Comparison of ENCODE assay signal across 11 mouse cellular contexts in the genomic region with DNA sequence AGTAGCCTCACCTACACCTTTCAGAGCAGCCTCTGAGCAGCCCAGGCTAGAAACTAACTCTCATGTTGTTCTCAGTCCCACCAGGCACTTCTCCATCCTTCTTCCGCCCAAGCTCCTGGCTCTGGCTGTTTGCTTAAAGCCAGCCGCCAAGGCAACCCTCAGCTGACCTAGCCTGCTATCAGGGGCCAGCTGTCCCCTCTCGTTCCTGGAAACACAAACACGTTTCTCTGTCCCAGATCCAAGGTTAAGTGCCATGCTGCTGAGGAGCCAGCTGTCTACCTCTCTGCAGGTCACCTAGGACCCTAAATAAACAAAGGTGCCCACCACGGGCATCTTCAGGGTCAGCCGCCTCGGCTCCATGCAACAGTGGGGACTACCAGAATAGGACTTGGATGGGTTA. TPM values are rescaled to one million over a fixed set of nuclear protein-coding genes. Genes with fewer than 3 reads are reported as not detected.
A peak's percentile ranks its signal among the peaks of the same experiment; 100 is the strongest.
DNase-seq lines count a peak whose midpoint lies in the region; ATAC-seq and TF ChIP-seq lines count a peak whose summit lies in the region.
"Had no signal": no experiment of that assay in that cellular context is flagged by ENCODE, and none has a peak within 500 bp of the region (broad histone marks: within the 10 kb centered on the region; RNA-seq: fewer than 3 reads in every experiment).

No protein-coding gene starts in this region.

- H3K4me3 ChIP-seq in stomach, postnatal 0 days (ENCODE audit: low read depth, low read length): no peak overlapping the region
- H3K4me3 ChIP-seq: layer of hippocampus, adult 2 months; limb, embryonic 15.5 days had no signal

- DNase-seq in cerebellum, adult 18-20 months: peak; percentile 19 to 35
- DNase-seq in ovary, adult 18-20 months (ENCODE audit: low spot score): peak; percentile 44
- DNase-seq in ovary, postnatal 10 days (ENCODE audit: low spot score): no peak
- DNase-seq in heart, postnatal 4 days: peak; percentile 71
- DNase-seq in stomach, postnatal 0 days (ENCODE audit: low spot score): peak; percentile 77
- no peak for DNase-seq in frontal cortex, postnatal 36 days (ENCODE audit: low spot score in 2 of 2)
- no peak for DNase-seq in spleen, postnatal 36 days (ENCODE audit: low spot score in 2 of 2)
- DNase-seq: right cerebral cortex, postnatal 25 days had no signal

- TF ChIP-seq EP300 in stomach, postnatal 0 days (optimal IDR thresholded peaks at IDR 0.05): no peak

- H3K9ac ChIP-seq in stomach, postnatal 0 days (ENCODE audit: low read length): peak overlapping the region; percentile 31; the same call in 1 of the 2 replicates
- H3K9ac ChIP-seq: limb, embryonic 15.5 days had no signal

- ATAC-seq in cerebellum, adult (ENCODE audit: insufficient number of reproducible peaks, low FRiP score, low TSS enrichment): no peak
- peak; percentile 74 for ATAC-seq in stomach, postnatal 0 days (ENCODE audit: low FRiP score, low TSS enrichment)

- H3K4me1 ChIP-seq in stomach, postnatal 0 days (replicated peaks; ENCODE audit: control insufficient read depth, insufficient read depth): no peaks in the 10 kb centered on the region

- H3K36me3 ChIP-seq in stomach, postnatal 0 days (ENCODE audit: control insufficient read depth, insufficient read depth, low read length): no peaks in the 10 kb centered on the region
- H3K36me3 ChIP-seq: limb, embryonic 15.5 days had no signal

- H3K4me2 ChIP-seq in stomach, postnatal 0 days (replicated peaks; ENCODE audit: low read depth): peak overlapping the region; percentile 15; the same call in 1 of the 2 replicates
- H3K4me2 ChIP-seq: limb, embryonic 15.5 days had no signal

- no peaks in the 10 kb centered on the region for H3K9me3 ChIP-seq in stomach, postnatal 0 days (ENCODE audit: control insufficient read depth, low read length)
- H3K9me3 ChIP-seq: limb, embryonic 15.5 days had no signal

- no peak for TF ChIP-seq CTCF in stomach, postnatal 0 days (IDR thresholded peaks at IDR 0.05; ENCODE audit: low read depth)

- H3K27me3 ChIP-seq in stomach, postnatal 0 days (ENCODE audit: control insufficient read depth, insufficient read depth, low read length): no peaks in the 10 kb centered on the region
- H3K27me3 ChIP-seq: limb, embryonic 15.5 days had no signal

- H3K27ac ChIP-seq in stomach, postnatal 0 days (replicated peaks): peak overlapping the region; percentile 71
- H3K27ac ChIP-seq: limb, embryonic 15.5 days had no signal

- WGBS in stomach, postnatal 0 days: 31% methylated on average over 7 of the region's 7 CpGs

RNA-seq across cellular contexts. Expression of a gene that starts 12.4 kb away (rescaled TPM):
- 10 to 100 TPM; 26.2 to 26.7 TPM for total RNA-seq in heart, postnatal 4 days (2021)
- polyA plus RNA-seq in stomach, postnatal 0 days (2015; fragmentation: Nextera tagmentation; extraction: Ambion mirVana): 11.2 and 11.7 TPM in 2 replicates

Comparison
In these comparisons a context has a peak if more than half of its experiments do, and no peak if none do; other contexts are left out.
1. DNase-seq: peak in cerebellum, adult 18-20 months (2 of 2), ovary, adult 18-20 months (single experiment), heart, postnatal 4 days (single experiment) and stomach, postnatal 0 days (single experiment); none in ovary, postnatal 10 days (single experiment), frontal cortex, postnatal 36 days (0 of 2) and spleen, postnatal 36 days (0 of 2).